Mouse (Mus musculus) left cerebral cortex, adult 8-10 months (tissue): Measurements from ENCODE around the gene Fbxo6. TPM values are rescaled to one million over a fixed set of nuclear protein-coding genes. Genes with fewer than 3 reads are reported as not detected.
"Not testable (repeated sequence)": the region's sequence is repeated elsewhere in the genome, so short reads cannot be mapped to it uniquely, and the experiment has no call there.

Experiments used
- DNase-seq, 2 experiments: peaks; one replicate each; pipeline ENCODE4 v3.0.0; 2022; ENCODE audit warnings: low spot score in 2 of 2
- total RNA-seq, 4 experiments: library from RNA; stranded (reverse); gene quantifications; 2 replicates each; pipeline ENCODE4 v1.2.4; 2022

Gene Fbxo6
- total RNA-seq, 4 experiments from 2014 or later: 30.7 to 39.0 (median 36.2) TPM

GRCm38 (mm10) chr4:148128241-148128640 lies 23.7 kb downstream of the Fbxo6 start:
- no peak for DNase-seq

GRCm38 (mm10) chr4:148122694-148123066 lies 29.3 kb downstream of the Fbxo6 start:
- no peak for DNase-seq

GRCm38 (mm10) chr4:148121982-148122693 lies 29.8 kb downstream of the Fbxo6 start:
- DNase-seq: no peak

- DNase-seq: no peak
These were observed 30.6 kb downstream of the Fbxo6 start for GRCm38 (mm10) chr4:148121362-148121761.

GRCm38 (mm10) chr4:148120555-148120954 lies 31.4 kb downstream of the Fbxo6 start:
- no peak for DNase-seq

- DNase-seq: not testable (repeated sequence)
These were observed 32.4 kb downstream of the Fbxo6 start for GRCm38 (mm10) chr4:148119578-148119977.

- no peak for DNase-seq
These were observed 34.5 kb downstream of the Fbxo6 start for GRCm38 (mm10) chr4:148117392-148117791.

- DNase-seq: no peak
These were observed 35.3 kb downstream of the Fbxo6 start for GRCm38 (mm10) chr4:148116657-148117056.

GRCm38 (mm10) chr4:148115467-148115866 lies 36.5 kb downstream of the Fbxo6 start:
- no peak for DNase-seq

GRCm38 (mm10) chr4:148114758-148115391 lies 37.1 kb downstream of the Fbxo6 start:
- DNase-seq: peak in 1 of 2 experiments; percentile 75

GRCm38 (mm10) chr4:148112519-148112918 lies 39.4 kb downstream of the Fbxo6 start:
- no peak for DNase-seq

- no peak for DNase-seq
These were observed 42.7 kb downstream of the Fbxo6 start for GRCm38 (mm10) chr4:148109215-148109614.

- DNase-seq: no peak
These were observed 43.3 kb downstream of the Fbxo6 start for GRCm38 (mm10) chr4:148108565-148109100.

- no peak for DNase-seq
These were observed 44.2 kb downstream of the Fbxo6 start for GRCm38 (mm10) chr4:148107621-148108291.

- no peak for DNase-seq
These were observed 47.8 kb downstream of the Fbxo6 start for GRCm38 (mm10) chr4:148104146-148104545.

GRCm38 (mm10) chr4:148101801-148102527 lies 50.0 kb downstream of the Fbxo6 start:
- peak in 1 of 2 experiments; percentile 66 for DNase-seq

- no peak for DNase-seq
These were observed 53.3 kb downstream of the Fbxo6 start for GRCm38 (mm10) chr4:148098666-148099065.

GRCm38 (mm10) chr4:148097936-148098335 lies 54.0 kb downstream of the Fbxo6 start:
- DNase-seq: no peak
